ENCODE assay signal across 9 mouse cellular contexts in the genomic region with DNA sequence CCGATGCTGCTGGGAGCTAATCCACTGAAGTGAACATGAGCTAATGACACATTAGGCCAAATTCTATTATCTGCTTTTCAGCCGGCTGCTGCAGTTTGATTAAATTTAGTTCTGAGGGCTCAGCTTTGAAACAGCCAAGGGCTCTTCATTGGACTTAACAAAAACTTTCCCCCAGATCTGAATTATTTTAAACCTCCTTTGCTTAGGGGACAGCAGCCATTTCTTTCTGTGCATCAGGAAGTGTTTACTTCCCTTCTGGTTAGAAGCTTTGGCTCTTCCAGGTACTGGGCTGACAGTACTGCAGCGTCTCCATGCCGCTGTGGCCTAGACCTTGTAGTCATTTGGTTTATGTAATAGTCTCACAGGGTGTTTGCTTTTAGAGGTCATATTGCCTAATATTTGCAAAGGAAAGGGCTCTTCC.
A peak's percentile ranks its signal among the peaks of the same experiment; 100 is the strongest.
DNase-seq lines count a peak whose midpoint lies in the region; ATAC-seq and TF ChIP-seq lines count a peak whose summit lies in the region.
"Had no signal": no experiment of that assay in that cellular context is flagged by ENCODE, and none has a peak within 500 bp of the region (broad histone marks: within the 10 kb centered on the region; RNA-seq: fewer than 3 reads in every experiment).

No protein-coding gene starts in this region.

- intact Hi-C loops in left cerebral cortex, postnatal 4 days (cut with DNase I), result no loop called here

- no peak overlapping the region for H3K4me3 ChIP-seq in embryonic facial prominence, embryonic 11.5 days (ENCODE audit: low read depth, low read length)
- no peak overlapping the region for H3K4me3 ChIP-seq in embryonic facial prominence, embryonic 10.5 days
- H3K4me3 ChIP-seq in liver, embryonic 12.5 days, result no peak overlapping the region
- no peak overlapping the region for H3K4me3 ChIP-seq in liver, postnatal 0 days (ENCODE audit: low read depth, low read length)
- H3K4me3 ChIP-seq in embryonic facial prominence, embryonic 15.5 days (replicated peaks), result no peak overlapping the region
- no peak overlapping the region for H3K4me3 ChIP-seq in myocyte

- H3K4me2 ChIP-seq in embryonic facial prominence, embryonic 11.5 days (ENCODE audit: low read depth, low read length), result no peak overlapping the region
- H3K4me2 ChIP-seq in liver, embryonic 12.5 days, result no peak overlapping the region
- no peak overlapping the region for H3K4me2 ChIP-seq in liver, postnatal 0 days (ENCODE audit: low read depth, low read length)
- no peak overlapping the region for H3K4me2 ChIP-seq in embryonic facial prominence, embryonic 15.5 days (replicated peaks)
- H3K4me2 ChIP-seq in myocyte (ENCODE audit: low read depth), result peak overlapping the region; percentile 63

- no peak overlapping the region for H3K27ac ChIP-seq in embryonic facial prominence, embryonic 11.5 days (replicated peaks; ENCODE audit: low read depth, low read length)
- no peak overlapping the region; the same call in 1 of the 2 replicates for H3K27ac ChIP-seq in embryonic facial prominence, embryonic 10.5 days (replicated peaks)
- 0 out of 2 replicates have a peak overlapping the region, but pooled peaks have one; percentile 20 for H3K27ac ChIP-seq in liver, embryonic 12.5 days
- H3K27ac ChIP-seq in liver, postnatal 0 days (ENCODE audit: low read depth), result no peak overlapping the region
- peak overlapping the region; percentile 78 for H3K27ac ChIP-seq in embryonic facial prominence, embryonic 15.5 days (replicated peaks)

- peak; percentile 20 for DNase-seq in embryonic facial prominence, embryonic 11.5 days (ENCODE audit: low spot score)
- DNase-seq in embryonic facial prominence, embryonic 10.5 days (ENCODE audit: low spot score), result no peak
- DNase-seq in liver, postnatal 0 days, result no peak
- DNase-seq in left cerebral cortex, postnatal 4 days, result no peak
- DNase-seq: kidney, postnatal 36 days had no signal

- H3K27me3 ChIP-seq in embryonic facial prominence, embryonic 11.5 days (ENCODE audit: control insufficient read depth, insufficient read depth, low read length), result no peaks in the 10 kb centered on the region
- no peaks in the 10 kb centered on the region; the same call in 1 of the 2 replicates for H3K27me3 ChIP-seq in embryonic facial prominence, embryonic 10.5 days (replicated peaks; ENCODE audit: low read depth, poor library complexity, severe bottlenecking)
- no peaks in the 10 kb centered on the region for H3K27me3 ChIP-seq in liver, embryonic 12.5 days (replicated peaks)
- no peaks in the 10 kb centered on the region for H3K27me3 ChIP-seq in liver, postnatal 0 days (ENCODE audit: insufficient read depth, low read length)
- H3K27me3 ChIP-seq in embryonic facial prominence, embryonic 15.5 days, result no peaks in the 10 kb centered on the region
- no peaks in the 10 kb centered on the region for H3K27me3 ChIP-seq in myocyte (ENCODE audit: control insufficient read depth, insufficient read depth, insufficient read length)

- no peaks in the 10 kb centered on the region for H3K79me2 ChIP-seq in myocyte (ENCODE audit: control insufficient read depth, insufficient read depth)

- H3K4me1 ChIP-seq in embryonic facial prominence, embryonic 11.5 days (ENCODE audit: control insufficient read depth, insufficient read depth, low read length), result 0 out of 2 replicates have a peak, but pooled peaks cover 2% of the 10 kb centered on the region
- H3K4me1 ChIP-seq in embryonic facial prominence, embryonic 10.5 days, result peaks cover 35% of the 10 kb centered on the region
- peaks cover 23% of the 10 kb centered on the region for H3K4me1 ChIP-seq in liver, embryonic 12.5 days
- peaks cover 22% of the 10 kb centered on the region for H3K4me1 ChIP-seq in liver, postnatal 0 days (ENCODE audit: insufficient read depth)
- peaks cover 45% of the 10 kb centered on the region for H3K4me1 ChIP-seq in embryonic facial prominence, embryonic 15.5 days

- no peak for TF ChIP-seq POLR2A in myocyte (IDR thresholded peaks at IDR 0.05; ENCODE audit: insufficient read length, low read depth)

- H3K9me3 ChIP-seq in embryonic facial prominence, embryonic 11.5 days (replicated peaks; ENCODE audit: control insufficient read depth, low read length), result no peaks in the 10 kb centered on the region
- 0 out of 2 replicates have a peak, but pooled peaks cover 4% of the 10 kb centered on the region for H3K9me3 ChIP-seq in embryonic facial prominence, embryonic 10.5 days
- no peaks in the 10 kb centered on the region for H3K9me3 ChIP-seq in liver, embryonic 12.5 days (replicated peaks)
- no peaks in the 10 kb centered on the region for H3K9me3 ChIP-seq in liver, postnatal 0 days (ENCODE audit: low read length)
- no peaks in the 10 kb centered on the region for H3K9me3 ChIP-seq in embryonic facial prominence, embryonic 15.5 days (replicated peaks)

- no peak for TF ChIP-seq EP300 in liver, postnatal 0 days (IDR thresholded peaks at IDR 0.05; ENCODE audit: low read depth)

- ATAC-seq in embryonic facial prominence, embryonic 11.5 days (replicated peaks; ENCODE audit: insufficient number of reproducible peaks, low FRiP score, low TSS enrichment, low read depth), result no peak
- 0 out of 2 replicates have a peak, but pooled peaks have one; percentile 40 for ATAC-seq in liver, embryonic 12.5 days
- ATAC-seq in liver, postnatal 0 days, result no peak
- no peak for ATAC-seq in embryonic facial prominence, embryonic 15.5 days (ENCODE audit: insufficient number of reproducible peaks, low FRiP score, low TSS enrichment, low read depth)
- no peak for ATAC-seq in inflammation-experienced regulatory T-cells, adult 6 months

- H3K9ac ChIP-seq in embryonic facial prominence, embryonic 11.5 days (replicated peaks; ENCODE audit: low read length), result no peak overlapping the region
- no peak overlapping the region for H3K9ac ChIP-seq in liver, embryonic 12.5 days
- H3K9ac ChIP-seq in liver, postnatal 0 days (replicated peaks), result no peak overlapping the region
- no peak overlapping the region for H3K9ac ChIP-seq in embryonic facial prominence, embryonic 15.5 days

- 50% methylated on average over 4 of the region's 4 CpGs for WGBS in embryonic facial prominence, embryonic 11.5 days
- 56% methylated on average over 4 of the region's 4 CpGs for WGBS in embryonic facial prominence, embryonic 10.5 days
- WGBS in liver, embryonic 12.5 days (ENCODE audit: insufficient replicate concordance), result 26% methylated on average over 4 of the region's 4 CpGs
- WGBS in liver, postnatal 0 days (ENCODE audit: insufficient replicate concordance), result 34% methylated on average over 4 of the region's 4 CpGs
- WGBS in embryonic facial prominence, embryonic 15.5 days, result 48% methylated on average over 4 of the region's 4 CpGs

- no peaks in the 10 kb centered on the region for H3K36me3 ChIP-seq in embryonic facial prominence, embryonic 11.5 days (replicated peaks; ENCODE audit: control insufficient read depth, insufficient read depth, low read depth, low read length)
- H3K36me3 ChIP-seq in embryonic facial prominence, embryonic 10.5 days (replicated peaks), result no peaks in the 10 kb centered on the region
- H3K36me3 ChIP-seq in liver, embryonic 12.5 days, result no peaks in the 10 kb centered on the region
- H3K36me3 ChIP-seq in liver, postnatal 0 days (replicated peaks; ENCODE audit: insufficient read depth, low read length), result no peaks in the 10 kb centered on the region
- H3K36me3 ChIP-seq in embryonic facial prominence, embryonic 15.5 days, result no peaks in the 10 kb centered on the region
- no peaks in the 10 kb centered on the region for H3K36me3 ChIP-seq in myocyte (ENCODE audit: control insufficient read depth, insufficient read depth)

- H3ac ChIP-seq in myocyte (ENCODE audit: control insufficient read depth, insufficient read length), result no peak overlapping the region

- no peak for TF ChIP-seq CTCF in liver, postnatal 0 days (IDR thresholded peaks at IDR 0.05; ENCODE audit: low read depth)

TF ChIP-seq in myocyte, 11 proteins besides CTCF, POLR2A, EP300 and RAD21:
- TF ChIP-seq MYOG (IDR thresholded peaks at IDR 0.05; ENCODE audit: control insufficient read depth in 1 of 3, insufficient read depth in 1 of 3, insufficient read length in 2 of 3, low read depth in 2 of 3) (no peak), TCF3 (IDR thresholded peaks at IDR 0.05; ENCODE audit: insufficient read length, low read depth) (no peak), CEBPB (IDR thresholded peaks at IDR 0.05; ENCODE audit: insufficient read depth, poor library complexity, severe bottlenecking) (no peak), USF1 (IDR thresholded peaks at IDR 0.05; ENCODE audit: low read depth) (no peak)

Comparison
In these comparisons a context has a peak if more than half of its experiments do, and no peak if none do; other contexts are left out.
1. H3K27ac ChIP-seq: peak in liver, embryonic 12.5 days (single experiment) and embryonic facial prominence, embryonic 15.5 days (single experiment); none in embryonic facial prominence, embryonic 11.5 days (single experiment), embryonic facial prominence, embryonic 10.5 days (single experiment) and liver, postnatal 0 days (single experiment).